Mouse (Mus musculus): ENCODE results near the gene Trp73.

GRCm38 (mm10) chr4:154159002-154159401 is 19.0 kb upstream of the Trp73 start:
- no peak for TF ChIP-seq POLR2A (IDR thresholded peaks at IDR 0.05; ENCODE audit: insufficient read depth, low read depth, low read length)
- peak; percentile 46 for TF ChIP-seq CTCF (IDR thresholded peaks at IDR 0.05; ENCODE audit: insufficient read depth, low read depth, low read length)

Data from olfactory bulb, adult 2 months (tissue).